Comparison of ENCODE assay signal across 13 mouse cellular contexts in the genomic region with DNA sequence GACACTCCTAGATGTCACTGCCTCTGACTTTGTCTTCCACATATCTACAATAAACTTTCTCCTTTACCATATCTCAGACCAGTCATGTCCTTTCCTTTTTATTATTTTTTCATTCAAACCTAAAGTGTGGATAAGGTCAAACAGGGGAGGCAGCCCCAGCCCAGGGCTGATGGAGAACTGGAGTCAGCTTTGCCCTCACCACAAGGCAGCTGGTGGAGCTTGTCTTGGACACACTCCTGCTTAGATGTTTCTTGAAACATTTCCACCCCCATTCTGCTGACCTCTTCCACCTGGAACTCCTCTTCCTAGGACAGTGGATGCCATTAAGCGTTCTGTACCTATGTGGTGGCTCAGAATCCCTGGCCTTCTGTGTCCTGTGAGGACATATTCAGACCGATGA.
DNase-seq lines count a peak whose midpoint lies in the region; ATAC-seq and TF ChIP-seq lines count a peak whose summit lies in the region.
"Had no signal": no experiment of that assay in that cellular context is flagged by ENCODE, and none has a peak within 500 bp of the region (broad histone marks: within the 10 kb centered on the region; RNA-seq: fewer than 3 reads in every experiment).

No protein-coding gene starts in this region.

- no peak overlapping the region for H3K9ac ChIP-seq in heart, postnatal 0 days (replicated peaks; ENCODE audit: low read depth, low read length)
- peak overlapping the region; percentile 37; the same call in 1 of the 2 replicates for H3K9ac ChIP-seq in lung, embryonic 16.5 days (ENCODE audit: low read length)
- H3K9ac ChIP-seq in intestine, embryonic 16.5 days (ENCODE audit: low read depth, low read length), result no peak overlapping the region
- no peak overlapping the region for H3K9ac ChIP-seq in stomach, postnatal 0 days (ENCODE audit: low read length)
- no peak overlapping the region for H3K9ac ChIP-seq in midbrain, embryonic 14.5 days (replicated peaks; ENCODE audit: low read length)
- H3K9ac ChIP-seq: hindbrain, embryonic 14.5 days; midbrain, embryonic 12.5 days had no signal

- H3K4me2 ChIP-seq in heart, postnatal 0 days (ENCODE audit: low read depth, low read length), result no peak overlapping the region
- no peak overlapping the region for H3K4me2 ChIP-seq in lung, embryonic 16.5 days (ENCODE audit: low read depth, low read length)
- no peak overlapping the region for H3K4me2 ChIP-seq in intestine, embryonic 16.5 days (ENCODE audit: low read depth, low read length)
- no peak overlapping the region for H3K4me2 ChIP-seq in stomach, postnatal 0 days (replicated peaks; ENCODE audit: low read depth)
- no peak overlapping the region for H3K4me2 ChIP-seq in midbrain, embryonic 14.5 days (ENCODE audit: low read length)
- H3K4me2 ChIP-seq: hindbrain, embryonic 14.5 days; midbrain, embryonic 12.5 days had no signal

- 75% methylated on average over 2 of the region's 2 CpGs for WGBS in heart, postnatal 0 days
- 67% methylated on average over 2 of the region's 2 CpGs for WGBS in lung, embryonic 16.5 days
- WGBS in intestine, embryonic 16.5 days, result 82% methylated on average over 2 of the region's 2 CpGs
- 65% methylated on average over 2 of the region's 2 CpGs for WGBS in stomach, postnatal 0 days
- WGBS in midbrain, embryonic 14.5 days, result 95% methylated on average over 2 of the region's 2 CpGs

- H3K4me1 ChIP-seq in heart, postnatal 0 days (ENCODE audit: control insufficient read depth, insufficient read depth), result peaks cover 19% of the 10 kb centered on the region
- peaks cover 60% of the 10 kb centered on the region for H3K4me1 ChIP-seq in lung, embryonic 16.5 days (replicated peaks; ENCODE audit: control insufficient read depth, insufficient read depth, low read length)
- peaks cover 20% of the 10 kb centered on the region for H3K4me1 ChIP-seq in intestine, embryonic 16.5 days (ENCODE audit: control insufficient read depth, insufficient read depth, low read length)
- H3K4me1 ChIP-seq in stomach, postnatal 0 days (replicated peaks; ENCODE audit: control insufficient read depth, insufficient read depth), result peaks cover 15% of the 10 kb centered on the region; the same call in 1 of the 2 replicates
- H3K4me1 ChIP-seq in midbrain, embryonic 14.5 days (ENCODE audit: control insufficient read depth, insufficient read depth, low read length), result peaks cover 13% of the 10 kb centered on the region; the same call in 1 of the 2 replicates

- no peak for TF ChIP-seq CTCF in heart, postnatal 0 days (IDR thresholded peaks at IDR 0.05; ENCODE audit: low read depth)
- no peak for TF ChIP-seq CTCF in stomach, postnatal 0 days (IDR thresholded peaks at IDR 0.05; ENCODE audit: low read depth)

- no peak for ATAC-seq in heart, postnatal 0 days (ENCODE audit: insufficient read depth, low read depth)
- ATAC-seq in lung, embryonic 16.5 days (ENCODE audit: low read depth), result no peak
- no peak for ATAC-seq in intestine, embryonic 16.5 days
- ATAC-seq in stomach, postnatal 0 days (ENCODE audit: low FRiP score, low TSS enrichment), result no peak
- ATAC-seq in midbrain, embryonic 14.5 days (ENCODE audit: low FRiP score, low TSS enrichment), result no peak

- H3K9me3 ChIP-seq in heart, postnatal 0 days (replicated peaks; ENCODE audit: control insufficient read depth, low read length), result no peaks in the 10 kb centered on the region
- H3K9me3 ChIP-seq in lung, embryonic 16.5 days (ENCODE audit: control insufficient read depth, low read length), result no peaks in the 10 kb centered on the region
- no peaks in the 10 kb centered on the region for H3K9me3 ChIP-seq in intestine, embryonic 16.5 days (ENCODE audit: control insufficient read depth, low read length)
- H3K9me3 ChIP-seq in stomach, postnatal 0 days (ENCODE audit: control insufficient read depth, low read length), result no peaks in the 10 kb centered on the region
- no peaks in the 10 kb centered on the region for H3K9me3 ChIP-seq in midbrain, embryonic 14.5 days (ENCODE audit: control insufficient read depth, low read length)
- H3K9me3 ChIP-seq: midbrain, embryonic 12.5 days had no signal

- no peak for DNase-seq in heart, postnatal 0 days (ENCODE audit: low spot score)
- no peak for DNase-seq in heart, adult 9 months (ENCODE audit: low spot score in 2 of 2)
- DNase-seq in lung, postnatal 4 days, result no peak
- no peak for DNase-seq in stomach, postnatal 0 days (ENCODE audit: low spot score)
- no peak for DNase-seq in midbrain, embryonic 14.5 days
- DNase-seq: cerebellum, adult 11 months; gastrocnemius, postnatal 36 days; thymus, postnatal 25 days had no signal

- no peak for TF ChIP-seq EP300 in heart, postnatal 0 days (IDR thresholded peaks at IDR 0.05; ENCODE audit: low read depth)
- no peak for TF ChIP-seq EP300 in stomach, postnatal 0 days (optimal IDR thresholded peaks at IDR 0.05)

- H3K4me3 ChIP-seq in heart, postnatal 0 days (ENCODE audit: low read depth, low read length), result no peak overlapping the region
- no peak overlapping the region for H3K4me3 ChIP-seq in lung, embryonic 16.5 days (ENCODE audit: low read length)
- H3K4me3 ChIP-seq in intestine, embryonic 16.5 days (ENCODE audit: low read length), result no peak overlapping the region
- H3K4me3 ChIP-seq in stomach, postnatal 0 days (ENCODE audit: low read depth, low read length), result no peak overlapping the region
- no peak overlapping the region for H3K4me3 ChIP-seq in midbrain, embryonic 14.5 days (replicated peaks; ENCODE audit: low read depth, low read length)
- H3K4me3 ChIP-seq: midbrain, embryonic 12.5 days had no signal

- no peaks in the 10 kb centered on the region for H3K27me3 ChIP-seq in heart, postnatal 0 days (ENCODE audit: control insufficient read depth, insufficient read depth, low read length)
- H3K27me3 ChIP-seq in lung, embryonic 16.5 days (ENCODE audit: control insufficient read depth, insufficient read depth, low read depth, low read length), result no peaks in the 10 kb centered on the region
- no peaks in the 10 kb centered on the region for H3K27me3 ChIP-seq in intestine, embryonic 16.5 days (replicated peaks; ENCODE audit: control insufficient read depth, insufficient read depth, low read length)
- H3K27me3 ChIP-seq in stomach, postnatal 0 days (ENCODE audit: control insufficient read depth, insufficient read depth, low read length), result no peaks in the 10 kb centered on the region
- H3K27me3 ChIP-seq in midbrain, embryonic 14.5 days (ENCODE audit: control insufficient read depth, insufficient read depth, low read length), result no peaks in the 10 kb centered on the region
- H3K27me3 ChIP-seq: CH12.LX; midbrain, embryonic 12.5 days had no signal

- 0 out of 2 replicates have a peak overlapping the region, but pooled peaks have one; percentile 31 for H3K27ac ChIP-seq in heart, postnatal 0 days (ENCODE audit: low read depth)
- peak overlapping the region; percentile 95 for H3K27ac ChIP-seq in lung, embryonic 16.5 days (ENCODE audit: low read length)
- H3K27ac ChIP-seq in intestine, embryonic 16.5 days (ENCODE audit: low read length), result peak overlapping the region; percentile 58
- H3K27ac ChIP-seq in stomach, postnatal 0 days (replicated peaks), result peak overlapping the region; percentile 71; the same call in 1 of the 2 replicates
- no peak overlapping the region for H3K27ac ChIP-seq in midbrain, embryonic 14.5 days (replicated peaks; ENCODE audit: low read depth, low read length)
- H3K27ac ChIP-seq: hindbrain, embryonic 14.5 days had no signal

- H3K36me3 ChIP-seq in heart, postnatal 0 days (replicated peaks; ENCODE audit: control insufficient read depth, insufficient read depth, low read length), result no peaks in the 10 kb centered on the region
- no peaks in the 10 kb centered on the region for H3K36me3 ChIP-seq in lung, embryonic 16.5 days (ENCODE audit: control insufficient read depth, insufficient read depth, low read length)
- H3K36me3 ChIP-seq in intestine, embryonic 16.5 days (ENCODE audit: control insufficient read depth, insufficient read depth, low read length), result no peaks in the 10 kb centered on the region
- no peaks in the 10 kb centered on the region for H3K36me3 ChIP-seq in stomach, postnatal 0 days (ENCODE audit: control insufficient read depth, insufficient read depth, low read length)
- no peaks in the 10 kb centered on the region for H3K36me3 ChIP-seq in midbrain, embryonic 14.5 days (ENCODE audit: control insufficient read depth, insufficient read depth, low read length)
- H3K36me3 ChIP-seq: midbrain, embryonic 12.5 days had no signal
